24 mouse cellular contexts compared by ENCODE assay signal in genomic region chr16:97418749-97419453, GRCm38 (mm10). TPM values are rescaled to one million over a fixed set of nuclear protein-coding genes. Genes with fewer than 3 reads are reported as not detected.
DNase-seq lines count a peak whose midpoint lies in the region; ATAC-seq and TF ChIP-seq lines count a peak whose summit lies in the region.
"Had no signal": no experiment of that assay in that cellular context is flagged by ENCODE, and none has a peak within 500 bp of the region (broad histone marks: within the 10 kb centered on the region; RNA-seq: fewer than 3 reads in every experiment).

No protein-coding gene starts in this region.

- no peak overlapping the region for H3K4me3 ChIP-seq in forebrain, postnatal 0 days (ENCODE audit: low read depth, low read length)
- H3K4me3 ChIP-seq in forebrain, embryonic 15.5 days: no peak overlapping the region
- no peak overlapping the region for H3K4me3 ChIP-seq in midbrain, embryonic 14.5 days (replicated peaks; ENCODE audit: low read depth, low read length)
- no peak overlapping the region for H3K4me3 ChIP-seq in heart, embryonic 12.5 days
- H3K4me3 ChIP-seq: embryonic facial prominence, embryonic 12.5 days; hindbrain, embryonic 10.5 days; lung, embryonic 15.5 days; midbrain, embryonic 13.5 days; neural tube, embryonic 13.5 days had no signal

- no peak for TF ChIP-seq CTCF in forebrain, postnatal 0 days (IDR thresholded peaks at IDR 0.05; ENCODE audit: low read depth)

- H3K27me3 ChIP-seq in forebrain, postnatal 0 days (ENCODE audit: insufficient read depth, low read length): no peaks in the 10 kb centered on the region
- no peaks in the 10 kb centered on the region for H3K27me3 ChIP-seq in forebrain, embryonic 15.5 days
- H3K27me3 ChIP-seq in midbrain, embryonic 14.5 days (ENCODE audit: control insufficient read depth, insufficient read depth, low read length): no peaks in the 10 kb centered on the region
- no peaks in the 10 kb centered on the region for H3K27me3 ChIP-seq in heart, embryonic 12.5 days (replicated peaks)
- H3K27me3 ChIP-seq: embryonic facial prominence, embryonic 12.5 days; lung, embryonic 15.5 days; midbrain, embryonic 13.5 days; neural tube, embryonic 13.5 days had no signal

- no peaks in the 10 kb centered on the region for H3K36me3 ChIP-seq in forebrain, postnatal 0 days (ENCODE audit: insufficient read depth)
- no peaks in the 10 kb centered on the region for H3K36me3 ChIP-seq in forebrain, embryonic 15.5 days
- H3K36me3 ChIP-seq in midbrain, embryonic 14.5 days (ENCODE audit: control insufficient read depth, insufficient read depth, low read length): no peaks in the 10 kb centered on the region
- 0 out of 2 replicates have a peak, but pooled peaks cover 3% of the 10 kb centered on the region for H3K36me3 ChIP-seq in heart, embryonic 12.5 days
- H3K36me3 ChIP-seq: embryonic facial prominence, embryonic 12.5 days; hindbrain, embryonic 10.5 days; lung, embryonic 15.5 days; midbrain, embryonic 13.5 days; neural tube, embryonic 13.5 days had no signal

- H3K4me1 ChIP-seq in forebrain, postnatal 0 days (ENCODE audit: insufficient read depth): no peaks in the 10 kb centered on the region
- no peaks in the 10 kb centered on the region for H3K4me1 ChIP-seq in forebrain, embryonic 15.5 days
- H3K4me1 ChIP-seq in midbrain, embryonic 14.5 days (ENCODE audit: control insufficient read depth, insufficient read depth, low read length): no peaks in the 10 kb centered on the region
- H3K4me1 ChIP-seq in heart, embryonic 12.5 days (replicated peaks): 0 out of 2 replicates have a peak, but pooled peaks cover 7% of the 10 kb centered on the region
- H3K4me1 ChIP-seq: embryonic facial prominence, embryonic 12.5 days; hindbrain, embryonic 10.5 days; lung, embryonic 15.5 days; midbrain, embryonic 13.5 days; neural tube, embryonic 13.5 days had no signal

- H3K27ac ChIP-seq in forebrain, postnatal 0 days (ENCODE audit: low read depth, low read length): no peak overlapping the region
- no peak overlapping the region for H3K27ac ChIP-seq in forebrain, embryonic 15.5 days (replicated peaks)
- no peak overlapping the region for H3K27ac ChIP-seq in midbrain, embryonic 14.5 days (replicated peaks; ENCODE audit: low read depth, low read length)
- no peak overlapping the region for H3K27ac ChIP-seq in heart, embryonic 12.5 days (ENCODE audit: poor library complexity, severe bottlenecking)
- H3K27ac ChIP-seq: embryonic facial prominence, embryonic 12.5 days; hindbrain, embryonic 10.5 days; hindbrain, postnatal 0 days; kidney, postnatal 0 days; liver, embryonic 14.5 days; lung, embryonic 15.5 days; macrophage; midbrain, embryonic 13.5 days; neural tube, embryonic 13.5 days had no signal

- no peak overlapping the region for H3K4me2 ChIP-seq in forebrain, postnatal 0 days (ENCODE audit: low read depth)
- H3K4me2 ChIP-seq in forebrain, embryonic 15.5 days (replicated peaks): no peak overlapping the region
- H3K4me2 ChIP-seq in midbrain, embryonic 14.5 days (ENCODE audit: low read length): no peak overlapping the region
- H3K4me2 ChIP-seq in heart, embryonic 12.5 days: no peak overlapping the region
- H3K4me2 ChIP-seq: embryonic facial prominence, embryonic 12.5 days; lung, embryonic 15.5 days; midbrain, embryonic 13.5 days; neural tube, embryonic 13.5 days had no signal

- ATAC-seq in forebrain, postnatal 0 days: peak; percentile 40
- ATAC-seq in forebrain, embryonic 15.5 days (replicated peaks): no peak
- ATAC-seq in hematopoietic stem cell, adult 5-6 weeks (replicated peaks in 1 of 2; ENCODE audit: insufficient read depth in 1 of 2, low FRiP score in 2 of 2, low TSS enrichment in 1 of 2, low read depth in 1 of 2, poor library complexity in 2 of 2, severe bottlenecking in 2 of 2): 0 out of 4 replicates have a peak, but pooled peaks have one; percentile 25 to 42
- no peak for ATAC-seq in midbrain, embryonic 14.5 days (ENCODE audit: low FRiP score, low TSS enrichment)
- no peak for ATAC-seq in heart, embryonic 12.5 days (ENCODE audit: insufficient number of reproducible peaks, low FRiP score)
- ATAC-seq: intestine, postnatal 0 days had no signal

- H3K9ac ChIP-seq in forebrain, postnatal 0 days: no peak overlapping the region
- H3K9ac ChIP-seq in forebrain, embryonic 15.5 days (replicated peaks): no peak overlapping the region
- H3K9ac ChIP-seq in midbrain, embryonic 14.5 days (replicated peaks; ENCODE audit: low read length): no peak overlapping the region
- H3K9ac ChIP-seq in heart, embryonic 12.5 days: no peak overlapping the region
- H3K9ac ChIP-seq: embryonic facial prominence, embryonic 12.5 days; liver, embryonic 14.5 days; lung, embryonic 15.5 days; midbrain, embryonic 13.5 days; neural tube, embryonic 13.5 days had no signal

- 84% methylated on average over 6 of the region's 6 CpGs for WGBS in forebrain, postnatal 0 days
- 93% methylated on average over 6 of the region's 6 CpGs for WGBS in forebrain, embryonic 15.5 days
- 91% methylated on average over 6 of the region's 6 CpGs for WGBS in midbrain, embryonic 14.5 days
- 80% methylated on average over 6 of the region's 6 CpGs for WGBS in heart, embryonic 12.5 days

- no peaks in the 10 kb centered on the region for H3K9me3 ChIP-seq in forebrain, postnatal 0 days (ENCODE audit: low read length)
- no peaks in the 10 kb centered on the region for H3K9me3 ChIP-seq in forebrain, embryonic 15.5 days
- H3K9me3 ChIP-seq in midbrain, embryonic 14.5 days (ENCODE audit: control insufficient read depth, low read length): no peaks in the 10 kb centered on the region
- no peaks in the 10 kb centered on the region for H3K9me3 ChIP-seq in heart, embryonic 12.5 days (replicated peaks)
- H3K9me3 ChIP-seq: embryonic facial prominence, embryonic 12.5 days; hindbrain, embryonic 10.5 days; lung, embryonic 15.5 days; midbrain, embryonic 13.5 days; neural tube, embryonic 13.5 days had no signal

- DNase-seq in forebrain, postnatal 0 days: peak; percentile 45
- DNase-seq in right cerebral cortex, postnatal 10 days (ENCODE audit: low spot score in 2 of 2): peak; percentile 75 to 84
- no peak for DNase-seq in right cerebral cortex, adult 18-20 months
- DNase-seq in midbrain, embryonic 14.5 days: no peak
- DNase-seq in heart, adult 9 months (ENCODE audit: low spot score in 2 of 2): no peak
- DNase-seq: adrenal gland, postnatal 25 days; cerebellum, adult 18-20 months; cerebellum, postnatal 36 days; gastrocnemius, postnatal 10 days; heart, adult 11 months had no signal

RNA-seq across cellular contexts. Expression of gene Mx1, which starts 43.8 kb away (rescaled TPM):
- 0.54 and 0.71 TPM in 2 replicates for total RNA-seq in forebrain, postnatal 0 days (2014; rRNA removed)
- polyA plus RNA-seq in forebrain, postnatal 0 days (2015; fragmentation: Nextera tagmentation; extraction: Ambion mirVana): 0.07 and 0.68 TPM in 2 replicates
- polyA plus RNA-seq in forebrain, embryonic 15.5 days (2015; fragmentation: Nextera tagmentation; extraction: Ambion mirVana): 0.43 TPM in 1 of 2 replicates, not detected in the other
- total RNA-seq in hematopoietic stem cell, adult 5-6 weeks (2017): 7.1 and 28.8 TPM in 2 replicates
- polyA plus RNA-seq in midbrain, embryonic 14.5 days (2014; fragmentation: Nextera tagmentation; extraction: Ambion mirVana): 0.99 TPM in 1 of 2 replicates, not detected in the other
- 0.22 TPM in 1 of 2 replicates, not detected in the other for polyA plus RNA-seq in heart, embryonic 12.5 days (2016; fragmentation: Nextera tagmentation; extraction: Ambion mirVana)
- polyA plus RNA-seq: forebrain, embryonic 16.5 days; hindbrain, embryonic 10.5 days had no signal

Comparison
In these comparisons a context has a peak if more than half of its experiments do, and no peak if none do; other contexts are left out.
1. ATAC-seq: peak in forebrain, postnatal 0 days (single experiment) and hematopoietic stem cell, adult 5-6 weeks (2 of 2); none in forebrain, embryonic 15.5 days (single experiment), midbrain, embryonic 14.5 days (single experiment) and heart, embryonic 12.5 days (single experiment).
2. DNase-seq: peak in forebrain, postnatal 0 days (single experiment) and right cerebral cortex, postnatal 10 days (2 of 2); none in right cerebral cortex, adult 18-20 months (single experiment), midbrain, embryonic 14.5 days (single experiment) and heart, adult 9 months (0 of 2).